ENCODE assay signal across 5 mouse cellular contexts in the genomic region with DNA sequence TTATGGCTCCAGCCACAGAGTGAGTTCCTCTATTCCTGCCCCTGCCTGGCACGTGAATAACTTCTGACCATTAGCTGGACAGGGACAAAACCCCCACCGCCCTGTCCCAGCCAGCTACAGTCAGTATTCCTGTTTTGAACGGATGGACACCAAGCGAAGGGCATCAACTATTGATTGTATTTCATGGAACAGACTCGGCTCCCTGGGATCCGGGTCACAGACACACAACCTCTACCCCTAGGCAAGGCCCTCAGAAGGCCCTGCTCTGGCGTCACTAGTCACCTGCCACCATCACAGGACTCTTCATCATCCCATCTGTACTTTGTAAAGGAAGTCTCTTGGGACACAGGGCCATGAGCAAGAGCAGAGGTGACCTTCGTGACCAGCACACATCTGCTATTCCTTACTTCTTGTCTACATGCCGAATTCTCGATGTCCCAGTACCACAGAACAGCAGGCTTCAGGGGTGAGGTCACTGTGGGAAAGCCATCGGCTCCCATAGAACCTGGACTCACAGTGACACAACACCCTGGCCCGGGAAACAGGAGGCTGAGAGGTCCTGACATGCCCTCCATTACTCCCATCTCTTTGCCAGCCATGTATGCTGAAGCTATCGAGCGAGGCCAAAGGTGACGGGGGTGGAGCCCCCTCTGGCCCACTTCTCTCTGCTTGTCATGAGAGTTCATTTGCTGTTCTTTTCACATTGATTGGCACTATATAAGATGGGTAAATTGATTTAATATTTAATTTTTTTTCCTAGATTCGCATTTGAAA.
"Had no signal": no experiment of that assay in that cellular context is flagged by ENCODE, and none has a peak within 500 bp of the region (broad histone marks: within the 10 kb centered on the region; RNA-seq: fewer than 3 reads in every experiment).

No protein-coding gene starts in this region.

- H3K4me2 ChIP-seq: limb, embryonic 12.5 days; midbrain, embryonic 13.5 days; neural tube, embryonic 15.5 days had no signal

- H3K36me3 ChIP-seq: midbrain, embryonic 13.5 days; neural tube, embryonic 15.5 days had no signal

- H3K27ac ChIP-seq: kidney, postnatal 0 days; limb, embryonic 12.5 days; midbrain, embryonic 13.5 days; neural tube, embryonic 15.5 days had no signal

- H3K9ac ChIP-seq: limb, embryonic 12.5 days; midbrain, embryonic 13.5 days; neural tube, embryonic 15.5 days had no signal

- H3K4me3 ChIP-seq: limb, embryonic 12.5 days; midbrain, embryonic 13.5 days; myocyte; neural tube, embryonic 15.5 days had no signal

- H3K9me3 ChIP-seq: midbrain, embryonic 13.5 days; neural tube, embryonic 15.5 days had no signal

- H3K4me1 ChIP-seq: limb, embryonic 12.5 days; midbrain, embryonic 13.5 days; neural tube, embryonic 15.5 days had no signal

- H3K27me3 ChIP-seq: limb, embryonic 12.5 days; neural tube, embryonic 15.5 days had no signal
